Mouse (Mus musculus): Measurements from ENCODE around the gene Trmu. TPM values are rescaled to one million over a fixed set of nuclear protein-coding genes. Genes with fewer than 3 reads are reported as not detected.
A peak's percentile ranks its signal among the peaks of the same experiment; 100 is the strongest.
"Not testable (repeated sequence)": the region's sequence is repeated elsewhere in the genome, so short reads cannot be mapped to it uniquely, and the experiment has no call there.

Trmu gene
- polyA plus RNA-seq, 1 experiment: 73.4 TPM

DNA sequence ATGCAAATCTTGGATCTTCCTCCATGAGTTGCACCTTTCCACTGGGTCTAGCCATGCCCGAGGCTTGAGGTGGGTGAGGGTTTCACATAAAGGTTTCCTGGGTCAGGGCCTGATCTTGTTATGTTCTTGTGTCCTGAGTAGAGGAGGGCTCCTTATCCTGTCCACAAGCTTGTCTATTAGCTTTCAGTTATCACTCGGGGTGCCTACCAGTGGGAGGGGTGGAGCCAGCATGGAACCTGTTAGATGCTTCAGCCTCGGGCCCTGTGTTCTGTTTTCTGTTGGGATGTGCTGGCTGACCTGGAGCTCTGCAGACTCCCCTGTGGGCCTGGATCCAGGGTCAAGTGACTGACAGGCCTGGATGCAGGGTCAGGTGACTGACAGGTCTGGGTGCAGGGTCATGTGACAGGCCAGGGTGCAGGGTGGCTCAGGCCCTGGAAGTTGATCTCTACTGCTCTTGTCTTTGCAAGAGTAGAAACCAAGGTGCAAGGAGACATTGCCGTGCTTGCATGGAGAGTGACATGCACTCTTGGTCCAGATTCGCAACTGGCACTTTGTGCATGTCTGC lies 37.2 kb upstream of the Trmu start:
- TF ChIP-seq POLR2A (IDR thresholded peaks at IDR 0.05; ENCODE audit: borderline replicate concordance, insufficient read depth, low read length) (no peak), CTCF (IDR thresholded peaks at IDR 0.05; ENCODE audit: borderline replicate concordance, insufficient read depth, low read depth, low read length) (no peak)
- 82% methylated on average over 5 of the region's 5 CpGs for WGBS
- DNase-seq: no peak
- no peak overlapping the region for H3K4me3 ChIP-seq (replicated peaks; ENCODE audit: insufficient read depth, low read depth, low read length)
- H3K27me3 ChIP-seq (ENCODE audit: control insufficient read depth, insufficient read depth, low read length): no peaks in the 10 kb centered on the region
- no peak overlapping the region for H3K27ac ChIP-seq (ENCODE audit: insufficient read depth, low read length)
- peaks cover 15% of the 10 kb centered on the region for H3K4me1 ChIP-seq (ENCODE audit: control insufficient read depth, insufficient read depth, low read length)

DNA sequence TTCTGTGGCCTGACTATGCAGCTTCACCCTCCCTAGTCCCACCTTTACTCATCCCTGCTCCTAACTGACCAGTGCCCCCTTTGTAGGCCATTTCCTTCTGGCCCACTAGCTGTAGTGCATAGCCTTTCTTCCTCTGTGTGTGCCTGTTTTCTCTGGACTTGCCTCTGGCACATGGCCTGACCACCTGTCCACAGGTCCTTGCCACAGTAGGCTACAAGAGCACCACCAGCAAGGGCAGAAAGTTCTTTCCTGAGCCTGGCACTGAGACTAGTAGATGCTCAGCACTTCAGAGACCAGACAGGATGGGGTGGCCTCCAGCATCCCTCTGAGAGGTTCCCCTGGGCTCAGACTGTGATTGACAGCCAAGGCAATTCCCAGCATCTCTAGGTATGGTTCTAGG lies 34.0 kb upstream of the Trmu start:
- TF ChIP-seq POLR2A (IDR thresholded peaks at IDR 0.05; ENCODE audit: borderline replicate concordance, insufficient read depth, low read length) (no peak), CTCF (IDR thresholded peaks at IDR 0.05; ENCODE audit: borderline replicate concordance, insufficient read depth, low read depth, low read length) (no peak)
- DNase-seq: peak; percentile 59 to 79
- H3K27me3 ChIP-seq (ENCODE audit: control insufficient read depth, insufficient read depth, low read length): no peaks in the 10 kb centered on the region
- H3K27ac ChIP-seq (ENCODE audit: insufficient read depth, low read length): no peak overlapping the region
- H3K4me1 ChIP-seq (ENCODE audit: control insufficient read depth, insufficient read depth, low read length): peaks cover 15% of the 10 kb centered on the region
- H3K4me3 ChIP-seq (replicated peaks; ENCODE audit: insufficient read depth, low read depth, low read length): no peak overlapping the region

DNA sequence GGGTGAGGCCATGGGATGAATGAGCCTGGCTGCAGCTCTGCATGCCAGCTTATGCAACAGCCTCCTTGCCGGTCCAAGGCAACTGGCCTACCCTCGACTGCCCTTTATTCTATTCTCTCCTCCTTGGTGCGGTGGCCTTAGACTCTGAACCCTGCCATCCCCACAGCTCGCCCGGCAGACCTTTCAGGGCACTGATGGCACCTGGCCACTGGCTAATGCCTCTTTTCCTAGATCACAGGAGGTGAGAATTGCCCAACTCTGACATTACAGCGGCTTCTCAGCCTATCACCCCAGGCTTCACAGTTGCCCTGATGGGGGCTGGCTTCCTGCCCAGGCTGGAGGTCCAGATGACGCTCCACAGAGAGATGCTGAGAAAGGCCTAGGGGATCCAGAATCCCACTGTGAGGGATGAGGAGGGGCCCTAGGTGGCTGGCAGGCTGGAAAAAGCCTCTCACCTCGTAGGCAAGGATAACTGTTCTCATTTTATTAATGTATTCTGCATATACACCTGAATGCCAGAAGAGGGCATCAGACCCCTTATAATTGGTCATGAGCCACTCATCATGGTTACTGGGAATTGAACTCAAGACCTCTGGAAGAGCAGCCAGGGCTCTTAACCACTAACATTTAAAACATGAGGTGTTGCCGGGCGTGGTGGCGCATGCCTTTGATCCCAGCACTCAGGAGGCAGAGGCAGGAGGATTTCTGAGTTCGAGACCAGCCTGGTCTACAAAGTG lies 27.3 kb upstream of the Trmu start:
- H3K27ac ChIP-seq (ENCODE audit: insufficient read depth, low read length): no peak overlapping the region
- DNase-seq: peak; percentile 45 to 46
- H3K4me3 ChIP-seq (replicated peaks; ENCODE audit: insufficient read depth, low read depth, low read length): no peak overlapping the region
- 39% methylated on average over 12 of the region's 12 CpGs for WGBS
- H3K4me1 ChIP-seq (ENCODE audit: control insufficient read depth, insufficient read depth, low read length): peaks cover 7% of the 10 kb centered on the region
- no peaks in the 10 kb centered on the region for H3K27me3 ChIP-seq (ENCODE audit: control insufficient read depth, insufficient read depth, low read length)
- TF ChIP-seq CTCF (IDR thresholded peaks at IDR 0.05; ENCODE audit: borderline replicate concordance, insufficient read depth, low read depth, low read length) (no peak; the same call in 1 of the 2 replicates), POLR2A (IDR thresholded peaks at IDR 0.05; ENCODE audit: borderline replicate concordance, insufficient read depth, low read length) (no peak)

DNA sequence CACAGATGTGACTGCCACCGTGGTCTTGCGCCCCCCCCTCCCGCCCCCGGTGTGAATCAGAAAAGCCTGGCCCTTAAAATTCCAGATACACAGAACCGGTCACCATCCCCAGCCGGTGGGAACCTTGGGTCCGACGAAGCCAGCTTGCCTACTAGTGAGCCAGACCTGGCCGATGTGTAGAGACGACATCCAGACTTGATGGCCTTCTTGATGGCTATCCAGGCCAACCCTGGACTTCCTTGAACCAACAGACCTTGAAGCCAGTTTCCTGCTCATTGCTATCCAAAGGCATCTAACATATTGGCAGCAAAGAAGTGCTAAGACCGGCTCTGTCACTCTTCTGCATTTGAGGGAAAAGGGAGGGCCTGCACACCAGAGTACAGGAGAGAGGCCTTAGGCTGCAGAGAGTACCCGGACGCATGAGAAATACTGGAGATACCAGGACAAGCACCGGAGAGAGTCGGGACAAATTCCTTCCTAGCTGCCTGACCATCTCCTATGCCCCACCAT lies 20.1 kb upstream of the Trmu start:
- 2% methylated on average over 15 of the region's 15 CpGs for WGBS
- no peak for TF ChIP-seq POLR2A (IDR thresholded peaks at IDR 0.05; ENCODE audit: borderline replicate concordance, insufficient read depth, low read length)
- no peak for TF ChIP-seq CTCF (IDR thresholded peaks at IDR 0.05; ENCODE audit: borderline replicate concordance, insufficient read depth, low read depth, low read length)

DNA sequence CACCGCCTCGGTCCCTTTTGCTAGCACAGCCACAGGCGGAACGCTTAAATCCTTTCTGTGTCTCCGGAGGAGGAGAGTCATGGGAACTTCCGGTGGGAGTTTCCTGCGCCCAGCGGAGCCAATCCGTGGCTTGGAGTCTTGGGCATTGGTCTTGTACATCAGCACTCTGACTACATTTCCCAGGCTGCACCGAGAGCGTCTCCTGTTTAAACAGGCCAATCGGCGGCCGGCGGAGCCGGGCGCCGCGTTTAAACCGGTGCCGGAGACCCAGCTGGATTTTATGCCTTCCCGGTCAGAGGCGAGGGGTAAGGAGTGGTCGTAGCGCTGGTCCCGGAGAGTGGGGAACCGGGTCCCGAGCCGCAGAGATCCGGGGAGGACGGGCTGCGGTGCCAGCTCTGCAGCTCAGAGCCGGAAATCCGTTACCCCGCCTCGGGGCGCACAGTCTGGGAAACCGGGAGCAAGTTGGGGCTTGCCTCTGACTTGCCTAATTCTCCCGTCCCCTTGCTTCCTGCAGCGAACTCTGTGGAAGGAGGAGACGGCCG lies 19.6 kb upstream of the Trmu start, which contains the start of gene Gtse1:
TSS of gene Gtse1 (plus strand) at position 256 of the 542 bp plus-strand sequence.
- whole genome bisulfite sequencing: under 1% methylated on average over 42 of the region's 42 CpGs
- no peaks in the 10 kb centered on the region for H3K4me1 ChIP-seq (ENCODE audit: control insufficient read depth, insufficient read depth, low read length)

More for the DNA sequence above, 20.1 kb upstream of the Trmu start:
- H3K27me3 ChIP-seq (ENCODE audit: control insufficient read depth, insufficient read depth, low read length): no peaks in the 10 kb centered on the region
- DNase-seq: no peak
- H3K4me3 ChIP-seq (replicated peaks; ENCODE audit: insufficient read depth, low read depth, low read length): peak overlapping the region; percentile 89
- no peaks in the 10 kb centered on the region for H3K4me1 ChIP-seq (ENCODE audit: control insufficient read depth, insufficient read depth, low read length)
- H3K27ac ChIP-seq (ENCODE audit: insufficient read depth, low read length): peak overlapping the region; percentile 83

DNA sequence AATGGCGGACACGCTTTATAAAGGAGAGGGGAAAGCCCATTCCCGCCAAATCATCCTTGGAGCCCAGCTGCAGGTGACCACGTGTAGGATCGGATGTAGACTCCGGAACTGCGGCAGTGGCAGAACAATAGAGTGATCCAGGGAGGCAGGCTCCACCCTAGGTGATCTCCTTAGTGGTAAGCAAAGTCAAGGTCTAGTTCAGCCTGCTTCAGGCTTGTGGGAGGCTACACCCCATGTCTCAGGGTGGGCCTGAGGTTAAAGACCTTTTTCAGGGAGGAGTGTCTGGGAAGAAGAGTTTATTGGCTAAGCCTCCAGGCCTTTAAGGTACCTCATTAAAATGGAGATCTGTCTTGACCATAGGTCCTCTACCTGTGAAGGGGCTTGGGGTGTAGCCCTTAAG lies 13.2 kb upstream of the Trmu start:
- DNase-seq; H3K4me1 ChIP-seq (ENCODE audit: control insufficient read depth, insufficient read depth, low read length); H3K4me3 ChIP-seq (replicated peaks; ENCODE audit: insufficient read depth, low read depth, low read length); H3K27me3 ChIP-seq (ENCODE audit: control insufficient read depth, insufficient read depth, low read length); H3K27ac ChIP-seq (ENCODE audit: insufficient read depth, low read length): not testable (repeated sequence)
- WGBS: 91% methylated on average over 7 of the region's 7 CpGs

More for the DNA sequence above, 19.6 kb upstream of the Trmu start, which contains the start of gene Gtse1:
- peak; percentile 88; the same call in 1 of the 2 replicates for TF ChIP-seq POLR2A (IDR thresholded peaks at IDR 0.05; ENCODE audit: borderline replicate concordance, insufficient read depth, low read length)
- TF ChIP-seq CTCF (IDR thresholded peaks at IDR 0.05; ENCODE audit: borderline replicate concordance, insufficient read depth, low read depth, low read length): no peak
- peak within 1 kb of the TSS; percentile 83 for H3K27ac ChIP-seq (ENCODE audit: insufficient read depth, low read length)
- H3K27me3 ChIP-seq (ENCODE audit: control insufficient read depth, insufficient read depth, low read length): no peaks in the 10 kb centered on the region
- peak; percentile 95 to 96 for DNase-seq
- peak within 1 kb of the TSS; percentile 89 for H3K4me3 ChIP-seq (replicated peaks; ENCODE audit: insufficient read depth, low read depth, low read length)

DNA sequence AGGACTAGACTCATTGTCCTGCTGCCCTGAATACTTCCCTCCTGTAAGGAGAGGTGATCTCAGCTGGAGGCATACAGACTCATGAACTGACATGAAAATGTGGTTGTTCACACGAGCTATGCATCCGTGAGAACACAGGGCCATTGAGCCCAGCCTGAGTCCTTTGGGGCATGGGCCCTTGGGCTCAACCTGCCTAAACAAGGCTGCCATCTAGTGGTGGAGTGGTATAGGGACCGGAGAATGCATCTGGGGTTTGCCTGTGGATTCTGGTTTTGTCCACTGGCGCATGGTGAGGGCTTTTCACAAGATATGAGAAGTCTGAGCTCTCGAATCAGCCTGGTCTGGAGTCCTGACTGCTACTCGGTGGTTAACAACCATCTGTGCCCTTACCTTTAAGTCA lies 11.4 kb upstream of the Trmu start:
- peak; percentile 76 to 77 for DNase-seq
- 29% methylated on average over 6 of the region's 6 CpGs for WGBS
- no peaks in the 10 kb centered on the region for H3K4me1 ChIP-seq (ENCODE audit: control insufficient read depth, insufficient read depth, low read length)
- no peaks in the 10 kb centered on the region for H3K27me3 ChIP-seq (ENCODE audit: control insufficient read depth, insufficient read depth, low read length)
- H3K4me3 ChIP-seq (replicated peaks; ENCODE audit: insufficient read depth, low read depth, low read length): no peak overlapping the region
- H3K27ac ChIP-seq (ENCODE audit: insufficient read depth, low read length): no peak overlapping the region
- peak; percentile 99 for TF ChIP-seq CTCF (IDR thresholded peaks at IDR 0.05; ENCODE audit: borderline replicate concordance, insufficient read depth, low read depth, low read length)
- no peak for TF ChIP-seq POLR2A (IDR thresholded peaks at IDR 0.05; ENCODE audit: borderline replicate concordance, insufficient read depth, low read length)

DNA sequence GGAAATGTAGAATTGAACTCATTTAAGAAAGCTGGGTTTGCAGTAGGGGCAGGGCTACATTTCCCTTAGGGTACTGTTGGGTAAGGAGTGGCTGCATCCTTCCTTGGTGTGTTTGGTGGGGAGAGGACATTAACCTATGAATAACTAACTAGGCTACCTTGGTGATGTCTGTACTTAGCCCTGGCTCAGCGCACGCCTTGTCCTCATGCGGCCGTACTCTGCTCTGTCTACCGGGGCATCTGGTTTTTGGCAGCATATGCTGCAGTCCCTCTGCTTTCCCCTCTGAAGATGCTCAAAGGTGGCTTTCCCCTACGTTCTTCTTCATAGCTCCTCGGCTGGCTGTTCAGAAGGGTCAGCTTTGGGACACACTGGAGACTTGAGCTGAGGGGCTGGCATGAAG lies 1.8 kb upstream of the Trmu start:
- peaks cover 4% of the 10 kb centered on the region; the same call in 1 of the 2 replicates for H3K4me1 ChIP-seq (ENCODE audit: control insufficient read depth, insufficient read depth, low read length)
- WGBS: 89% methylated on average over 7 of the region's 7 CpGs
- TF ChIP-seq POLR2A (IDR thresholded peaks at IDR 0.05; ENCODE audit: borderline replicate concordance, insufficient read depth, low read length): no peak
- no peak for TF ChIP-seq CTCF (IDR thresholded peaks at IDR 0.05; ENCODE audit: borderline replicate concordance, insufficient read depth, low read depth, low read length)
- H3K4me3 ChIP-seq (replicated peaks; ENCODE audit: insufficient read depth, low read depth, low read length): no peak overlapping the region
- no peak for DNase-seq
- no peaks in the 10 kb centered on the region for H3K27me3 ChIP-seq (ENCODE audit: control insufficient read depth, insufficient read depth, low read length)
- H3K27ac ChIP-seq (ENCODE audit: insufficient read depth, low read length): no peak overlapping the region

Data from cerebellum, adult 2 months (tissue).